Mouse (Mus musculus): ENCODE results near the gene Tmcc1. TPM values are rescaled to one million over a fixed set of nuclear protein-coding genes. Genes with fewer than 3 reads are reported as not detected.

Gene Tmcc1
- polyA plus RNA-seq, 1 experiment from 2014 or later = 11.1 TPM

DNA sequence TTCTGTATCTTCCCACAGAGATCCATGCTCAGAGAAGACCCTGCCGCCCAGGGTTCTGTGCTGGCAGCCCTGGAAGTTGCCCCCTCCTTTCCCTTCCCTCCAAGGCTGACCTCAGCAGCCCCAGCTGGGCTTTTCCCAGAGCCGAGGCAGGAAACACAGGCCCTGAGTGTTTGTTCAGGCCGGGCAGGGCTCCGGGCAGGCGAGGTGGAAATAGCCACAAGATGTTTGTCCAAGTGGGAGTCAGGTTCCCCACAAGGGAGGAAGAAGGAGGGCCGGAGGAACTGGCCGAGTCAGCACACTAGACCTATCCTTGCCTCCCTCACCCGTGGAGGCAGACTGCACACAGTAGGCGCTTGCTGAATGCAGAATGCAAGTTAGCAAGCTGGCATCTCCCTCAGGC lies 186.6 kb downstream of the Tmcc1 start:
- Histone ChIP-seq H3K27ac (ENCODE audit: low read length) (peak overlapping the region; percentile 86), H3K4me1 (replicated peaks; ENCODE audit: control insufficient read depth, insufficient read depth, low read length) (peaks cover 15% of the 10 kb centered on the region), H3K36me3 (ENCODE audit: control insufficient read depth, insufficient read depth, low read length) (no peaks in the 10 kb centered on the region), H3K4me2 (ENCODE audit: low read depth, low read length) (no peak overlapping the region), H3K27me3 (ENCODE audit: control insufficient read depth, insufficient read depth, low read depth, low read length) (no peaks in the 10 kb centered on the region), H3K9ac (ENCODE audit: low read length) (peak overlapping the region; percentile 21), H3K4me3 (ENCODE audit: low read length) (no peak overlapping the region), H3K9me3 (ENCODE audit: control insufficient read depth, low read length) (no peaks in the 10 kb centered on the region)
- 17% methylated on average over 9 of the region's 9 CpGs for WGBS
- peak; percentile 53 for ATAC-seq (ENCODE audit: low read depth)

DNA sequence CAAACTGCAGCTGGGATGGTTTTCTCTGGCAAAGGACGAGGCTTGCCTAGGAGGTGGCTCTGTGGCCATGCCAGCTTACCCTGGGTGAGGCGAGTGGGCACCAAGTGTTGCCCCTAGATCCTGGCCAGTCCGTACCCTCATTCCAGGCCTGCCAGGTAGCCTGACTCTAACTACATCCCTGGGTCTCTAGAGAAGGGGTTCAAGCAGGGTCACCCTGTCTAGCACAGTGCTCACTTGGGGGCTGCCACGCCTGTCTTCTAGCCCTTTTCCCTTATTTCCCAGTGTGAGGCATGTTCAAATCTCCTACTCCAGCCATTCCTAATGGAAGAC lies 187.4 kb downstream of the Tmcc1 start:
- Histone ChIP-seq H3K4me2 (ENCODE audit: low read depth, low read length) (no peak overlapping the region), H3K36me3 (ENCODE audit: control insufficient read depth, insufficient read depth, low read length) (no peaks in the 10 kb centered on the region), H3K4me1 (replicated peaks; ENCODE audit: control insufficient read depth, insufficient read depth, low read length) (peaks cover 15% of the 10 kb centered on the region), H3K27me3 (ENCODE audit: control insufficient read depth, insufficient read depth, low read depth, low read length) (no peaks in the 10 kb centered on the region), H3K27ac (ENCODE audit: low read length) (peak overlapping the region; percentile 86), H3K4me3 (ENCODE audit: low read length) (no peak overlapping the region), H3K9me3 (ENCODE audit: control insufficient read depth, low read length) (no peaks in the 10 kb centered on the region), H3K9ac (ENCODE audit: low read length) (peak overlapping the region; percentile 21; the same call in 1 of the 2 replicates)
- 68% methylated on average over 4 of the region's 4 CpGs for WGBS
- ATAC-seq (ENCODE audit: low read depth) = no peak

DNA sequence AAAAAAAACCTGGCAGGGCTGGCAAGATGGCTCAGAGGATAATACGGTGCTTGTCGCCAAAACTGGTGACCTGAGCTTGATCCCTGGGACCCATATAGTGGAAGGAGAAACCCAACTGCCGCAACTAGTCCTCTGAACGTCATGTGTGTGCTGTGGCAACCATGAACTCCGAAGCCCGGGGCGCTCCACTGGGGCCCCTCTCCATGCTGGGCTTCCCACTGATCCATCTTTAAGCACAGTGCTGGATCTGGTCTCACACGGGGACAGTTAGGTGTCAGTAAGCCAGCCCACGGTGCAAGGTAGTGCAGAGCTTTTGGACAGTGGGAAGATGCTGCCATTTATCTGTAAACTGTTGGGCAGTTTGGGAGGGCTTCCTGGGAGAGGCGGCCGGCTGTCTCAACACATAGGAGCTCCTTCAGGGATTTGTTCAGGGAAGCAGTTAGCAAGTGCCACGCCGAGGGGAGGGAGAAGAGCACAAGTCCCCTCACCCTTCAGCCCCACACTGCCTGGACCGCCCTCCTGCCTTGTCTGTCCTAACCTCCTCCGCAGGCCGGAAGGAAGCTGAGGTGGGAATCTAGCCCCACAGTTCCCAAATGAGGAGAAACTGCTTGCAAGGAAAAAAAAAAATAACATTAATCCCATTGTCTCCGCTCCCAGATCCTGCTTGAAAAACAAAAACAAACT lies 187.9 kb downstream of the Tmcc1 start:
- no peaks in the 10 kb centered on the region for H3K27me3 ChIP-seq (ENCODE audit: control insufficient read depth, insufficient read depth, low read depth, low read length)
- H3K9ac ChIP-seq (ENCODE audit: low read length) = no peak overlapping the region; the same call in 1 of the 2 replicates
- ATAC-seq (ENCODE audit: low read depth) = no peak
- WGBS = 71% methylated on average over 17 of the region's 17 CpGs
- no peak overlapping the region for H3K4me3 ChIP-seq (ENCODE audit: low read length)
- peaks cover 15% of the 10 kb centered on the region for H3K4me1 ChIP-seq (replicated peaks; ENCODE audit: control insufficient read depth, insufficient read depth, low read length)
- no peaks in the 10 kb centered on the region for H3K9me3 ChIP-seq (ENCODE audit: control insufficient read depth, low read length)
- no peak overlapping the region for H3K4me2 ChIP-seq (ENCODE audit: low read depth, low read length)
- H3K27ac ChIP-seq (ENCODE audit: low read length) = peak overlapping the region; percentile 86
- no peaks in the 10 kb centered on the region for H3K36me3 ChIP-seq (ENCODE audit: control insufficient read depth, insufficient read depth, low read length)

DNA sequence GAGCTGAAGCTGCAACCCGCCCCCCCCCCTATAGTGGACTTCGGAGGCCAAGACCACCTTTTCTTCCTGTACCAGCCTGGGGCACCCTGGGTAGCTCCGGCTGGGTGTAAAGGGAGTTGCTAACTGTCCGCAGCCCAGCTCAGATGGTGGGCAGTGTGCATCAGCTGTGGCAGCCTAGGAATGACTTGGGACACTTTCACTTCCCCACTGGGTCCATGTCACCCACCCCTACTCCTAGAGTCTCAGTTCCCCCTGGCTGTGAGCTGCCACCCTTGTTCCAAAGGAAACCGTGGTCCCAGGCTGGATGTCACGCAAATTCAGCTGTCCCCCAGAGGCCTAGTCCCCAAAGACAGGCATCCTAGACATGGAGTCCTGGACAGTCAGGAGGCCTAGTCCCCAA lies 188.6 kb downstream of the Tmcc1 start:
- Histone ChIP-seq H3K4me1 (replicated peaks; ENCODE audit: control insufficient read depth, insufficient read depth, low read length) (peaks cover 15% of the 10 kb centered on the region), H3K36me3 (ENCODE audit: control insufficient read depth, insufficient read depth, low read length) (no peaks in the 10 kb centered on the region), H3K4me2 (ENCODE audit: low read depth, low read length) (no peak overlapping the region), H3K4me3 (ENCODE audit: low read length) (no peak overlapping the region), H3K9me3 (ENCODE audit: control insufficient read depth, low read length) (no peaks in the 10 kb centered on the region), H3K27me3 (ENCODE audit: control insufficient read depth, insufficient read depth, low read depth, low read length) (no peaks in the 10 kb centered on the region), H3K9ac (ENCODE audit: low read length) (0 out of 2 replicates have a peak overlapping the region, but pooled peaks have one; percentile 0), H3K27ac (ENCODE audit: low read length) (peak overlapping the region; percentile 75)
- no peak for ATAC-seq (ENCODE audit: low read depth)
- WGBS = 71% methylated on average over 6 of the region's 6 CpGs

DNA sequence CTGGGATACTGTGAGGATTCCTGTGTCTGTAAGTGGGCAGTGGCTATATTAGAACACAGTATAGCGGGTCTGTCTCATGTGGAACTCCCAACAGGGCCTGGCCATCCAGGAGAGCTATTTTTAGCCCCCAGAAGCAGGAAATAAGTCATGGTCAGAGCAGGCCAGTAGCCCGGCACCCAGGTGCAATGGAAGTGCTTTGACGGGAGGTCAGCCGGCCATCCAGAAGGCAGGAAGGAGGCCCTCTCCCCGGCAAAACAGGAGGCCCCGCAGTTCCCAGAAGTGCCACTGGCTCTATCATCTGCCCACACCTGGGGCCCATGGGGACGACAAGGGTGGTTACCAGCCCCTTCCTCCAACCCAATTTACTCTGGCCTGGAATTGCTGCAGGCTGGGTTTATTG lies 189.2 kb downstream of the Tmcc1 start:
- Histone ChIP-seq H3K4me2 (ENCODE audit: low read depth, low read length) (no peak overlapping the region), H3K9ac (ENCODE audit: low read length) (peak overlapping the region; percentile 0), H3K27ac (ENCODE audit: low read length) (peak overlapping the region; percentile 75), H3K4me1 (replicated peaks; ENCODE audit: control insufficient read depth, insufficient read depth, low read length) (peaks cover 15% of the 10 kb centered on the region), H3K36me3 (ENCODE audit: control insufficient read depth, insufficient read depth, low read length) (no peaks in the 10 kb centered on the region), H3K9me3 (ENCODE audit: control insufficient read depth, low read length) (no peaks in the 10 kb centered on the region), H3K4me3 (ENCODE audit: low read length) (no peak overlapping the region), H3K27me3 (ENCODE audit: control insufficient read depth, insufficient read depth, low read depth, low read length) (no peaks in the 10 kb centered on the region)
- ATAC-seq (ENCODE audit: low read depth) = peak; percentile 30; the same call in 1 of the 2 replicates
- WGBS = 31% methylated on average over 7 of the region's 7 CpGs

DNA sequence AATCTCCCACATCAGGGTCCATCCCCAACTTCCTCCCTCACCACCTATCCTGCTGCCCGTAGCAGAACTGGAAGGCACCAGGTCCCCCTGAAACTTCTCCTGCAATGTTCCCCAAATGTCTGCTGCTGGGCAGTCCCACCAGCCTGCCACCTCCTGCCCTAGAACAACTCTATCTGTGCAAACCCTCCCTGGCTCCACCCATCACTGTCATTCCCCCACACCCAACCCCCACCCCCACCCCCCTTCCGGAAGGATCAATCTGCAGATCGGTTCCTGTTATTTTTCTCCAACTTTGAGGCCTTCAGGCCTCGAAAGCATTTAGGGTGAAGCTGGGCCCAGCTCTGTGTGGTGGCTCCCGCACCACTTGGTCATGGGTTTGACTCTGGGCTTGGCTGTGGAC lies 189.8 kb downstream of the Tmcc1 start:
- H3K4me3 ChIP-seq (ENCODE audit: low read length) = no peak overlapping the region
- H3K9ac ChIP-seq (ENCODE audit: low read length) = no peak overlapping the region
- H3K36me3 ChIP-seq (ENCODE audit: control insufficient read depth, insufficient read depth, low read length) = no peaks in the 10 kb centered on the region
- H3K27ac ChIP-seq (ENCODE audit: low read length) = peak overlapping the region; percentile 75
- H3K4me2 ChIP-seq (ENCODE audit: low read depth, low read length) = no peak overlapping the region
- peaks cover 17% of the 10 kb centered on the region for H3K4me1 ChIP-seq (replicated peaks; ENCODE audit: control insufficient read depth, insufficient read depth, low read length)
- no peak for ATAC-seq (ENCODE audit: low read depth)
- no peaks in the 10 kb centered on the region for H3K9me3 ChIP-seq (ENCODE audit: control insufficient read depth, low read length)
- no peaks in the 10 kb centered on the region for H3K27me3 ChIP-seq (ENCODE audit: control insufficient read depth, insufficient read depth, low read depth, low read length)
- 58% methylated on average over 5 of the region's 5 CpGs for WGBS

DNA sequence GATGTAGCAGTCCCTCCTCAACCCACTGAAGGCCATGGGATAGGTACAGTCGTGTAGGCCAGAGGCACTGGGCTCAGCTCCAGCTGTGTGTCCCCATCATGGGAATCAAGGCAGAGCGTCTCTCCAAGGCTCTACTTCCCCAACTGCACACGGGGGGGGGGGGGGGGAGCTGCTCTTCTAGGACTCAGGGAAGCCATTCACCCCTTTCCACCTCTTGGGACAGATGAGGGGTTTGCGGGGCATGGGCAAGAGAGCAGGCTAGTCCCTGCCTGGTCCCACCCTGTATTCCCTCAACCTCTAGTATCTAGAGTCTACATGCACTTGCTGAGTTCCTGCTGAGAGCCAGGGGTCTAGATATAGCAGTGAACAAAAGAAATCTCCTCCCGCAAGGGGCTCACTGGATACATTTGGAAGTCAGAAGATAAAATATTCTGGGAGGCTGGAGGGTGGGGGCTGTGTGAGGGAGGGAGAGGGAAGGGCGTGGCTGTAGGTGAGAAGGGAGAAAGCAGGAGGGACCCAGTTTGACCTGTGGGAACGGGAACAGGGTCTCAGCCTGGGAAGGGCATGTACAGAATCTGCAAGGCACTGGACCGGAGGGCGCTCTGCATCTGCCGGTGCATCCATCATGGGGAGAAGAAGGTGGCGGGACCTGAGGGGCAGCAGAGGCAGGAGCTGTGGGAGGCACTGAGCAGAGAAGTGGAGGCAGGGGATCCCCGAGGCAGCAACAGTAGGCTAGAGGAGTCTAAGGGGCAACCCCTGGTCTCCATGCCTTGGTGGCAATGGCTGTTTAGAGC lies 190.8 kb downstream of the Tmcc1 start:
- Histone ChIP-seq H3K27me3 (ENCODE audit: control insufficient read depth, insufficient read depth, low read depth, low read length) (no peaks in the 10 kb centered on the region), H3K9me3 (ENCODE audit: control insufficient read depth, low read length) (no peaks in the 10 kb centered on the region), H3K4me2 (ENCODE audit: low read depth, low read length) (no peak overlapping the region), H3K4me3 (ENCODE audit: low read length) (no peak overlapping the region), H3K4me1 (replicated peaks; ENCODE audit: control insufficient read depth, insufficient read depth, low read length) (peaks cover 23% of the 10 kb centered on the region), H3K36me3 (ENCODE audit: control insufficient read depth, insufficient read depth, low read length) (no peaks in the 10 kb centered on the region), H3K9ac (ENCODE audit: low read length) (no peak overlapping the region), H3K27ac (ENCODE audit: low read length) (peak overlapping the region; percentile 36)
- WGBS = 64% methylated on average over 11 of the region's 12 CpGs
- ATAC-seq (ENCODE audit: low read depth) = no peak

DNA sequence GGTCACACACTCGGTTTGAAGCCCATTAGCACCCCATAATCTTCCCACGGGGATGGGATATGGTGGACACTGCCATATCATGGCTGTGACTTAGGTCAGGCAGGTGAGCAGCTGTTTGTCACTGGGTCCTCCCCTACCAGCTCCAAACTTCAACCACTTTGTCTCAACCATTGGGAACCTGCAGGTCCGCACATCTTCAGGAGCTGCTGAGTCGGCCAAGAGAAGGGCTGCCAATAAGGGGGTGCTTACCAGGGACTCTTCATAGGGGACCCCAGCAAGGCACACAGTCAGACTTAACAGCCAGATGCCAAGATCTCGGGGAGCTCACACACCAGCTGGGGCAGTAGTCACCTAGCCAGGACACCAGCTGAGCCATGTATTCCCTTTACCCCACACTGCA lies 192.4 kb downstream of the Tmcc1 start:
- Histone ChIP-seq H3K4me1 (replicated peaks; ENCODE audit: control insufficient read depth, insufficient read depth, low read length) (peaks cover 23% of the 10 kb centered on the region), H3K4me2 (ENCODE audit: low read depth, low read length) (no peak overlapping the region), H3K4me3 (ENCODE audit: low read length) (no peak overlapping the region), H3K9me3 (ENCODE audit: control insufficient read depth, low read length) (no peaks in the 10 kb centered on the region), H3K36me3 (ENCODE audit: control insufficient read depth, insufficient read depth, low read length) (no peaks in the 10 kb centered on the region), H3K27ac (ENCODE audit: low read length) (no peak overlapping the region), H3K27me3 (ENCODE audit: control insufficient read depth, insufficient read depth, low read depth, low read length) (no peaks in the 10 kb centered on the region), H3K9ac (ENCODE audit: low read length) (no peak overlapping the region)
- ATAC-seq (ENCODE audit: low read depth) = no peak
- 77% methylated on average over 5 of the region's 5 CpGs for WGBS

DNA sequence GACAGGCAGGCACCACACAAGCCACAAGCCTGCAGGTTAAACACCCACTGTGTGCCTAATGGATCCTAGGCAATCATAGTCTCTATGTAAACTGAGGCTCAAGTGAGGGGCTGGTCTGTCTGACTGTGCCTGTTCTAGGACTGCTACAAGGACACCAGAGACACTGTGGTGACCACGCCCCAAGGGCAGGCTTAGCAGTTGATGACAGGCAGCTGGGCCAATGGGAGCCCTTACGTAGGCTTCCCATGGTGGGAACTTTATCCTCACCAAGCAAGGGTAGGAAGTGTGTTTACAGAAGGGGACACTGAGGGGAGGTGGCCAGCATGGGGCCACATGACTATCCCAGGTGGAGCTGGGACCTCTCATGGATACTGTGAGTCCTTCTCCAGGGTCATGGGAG lies 194.1 kb downstream of the Tmcc1 start:
- H3K4me3 ChIP-seq (ENCODE audit: low read length) = no peak overlapping the region
- no peak overlapping the region for H3K9ac ChIP-seq (ENCODE audit: low read length)
- no peaks in the 10 kb centered on the region for H3K27me3 ChIP-seq (ENCODE audit: control insufficient read depth, insufficient read depth, low read depth, low read length)
- peaks cover 27% of the 10 kb centered on the region for H3K4me1 ChIP-seq (replicated peaks; ENCODE audit: control insufficient read depth, insufficient read depth, low read length)
- no peaks in the 10 kb centered on the region for H3K9me3 ChIP-seq (ENCODE audit: control insufficient read depth, low read length)
- 90% methylated on average over 2 of the region's 2 CpGs for WGBS
- ATAC-seq (ENCODE audit: low read depth) = no peak
- no peak overlapping the region; the same call in 1 of the 2 replicates for H3K27ac ChIP-seq (ENCODE audit: low read length)
- H3K4me2 ChIP-seq (ENCODE audit: low read depth, low read length) = no peak overlapping the region
- no peaks in the 10 kb centered on the region for H3K36me3 ChIP-seq (ENCODE audit: control insufficient read depth, insufficient read depth, low read length)
